Mouse (Mus musculus) small intestine, adult 2 months (tissue): ENCODE data around the gene 1700069L16Rik.

Experiments
- CTCF ChIP-seq: fragments of 200-500 bp; IDR thresholded peaks from 2 replicates; pipeline ENCODE4 v1.5.1; 2012; ENCODE audit warnings: low read depth, mild to moderate bottlenecking, control low read depth, inconsistent platforms, low read length, moderate library complexity, mixed read lengths; ENCODE audit not compliant: insufficient replicate concordance, insufficient read length; ENCODE audit errors: extremely low read depth
- POLR2A ChIP-seq: fragments of 200-500 bp; IDR thresholded peaks from 2 replicates; pipeline ENCODE4 v1.6.1; 2012; ENCODE audit warnings: low read depth, mild to moderate bottlenecking, control low read depth, inconsistent platforms, low read length, moderate library complexity

DNA sequence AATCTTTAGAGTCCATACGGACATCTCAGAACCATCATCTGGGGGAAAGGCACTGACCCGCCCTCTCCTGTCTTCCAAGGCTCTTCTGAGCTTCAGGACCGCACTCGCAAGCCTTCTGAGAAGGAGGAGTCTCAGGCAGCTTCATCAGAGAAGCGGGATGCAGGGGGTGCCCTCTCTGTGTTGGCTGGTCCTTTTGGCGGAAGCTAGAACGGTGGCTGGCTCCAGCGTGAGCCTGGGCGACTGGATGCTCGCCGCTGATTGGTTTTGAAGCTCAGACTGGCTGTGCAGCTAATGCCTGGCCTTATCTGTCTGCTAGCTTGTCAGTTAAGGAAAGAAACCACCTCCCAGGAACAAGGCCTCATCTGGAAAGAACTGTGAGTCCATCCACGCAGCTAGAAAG lies 2.7 kb upstream of the 1700069L16Rik start:
- TF ChIP-seq CTCF, result no peak
- TF ChIP-seq POLR2A, result no peak
